Mouse (Mus musculus) olfactory bulb, adult 2 months (tissue): ENCODE data around the gene Cyp2c70.

Experiments
- CTCF ChIP-seq: fragments of 200-500 bp; IDR thresholded peaks from 2 replicates; pipeline ENCODE4 v1.5.1; 2012; ENCODE audit warnings: low read depth, mild to moderate bottlenecking, low read length, moderate library complexity; ENCODE audit not compliant: insufficient read depth
- POLR2A ChIP-seq: fragments of 200-500 bp; IDR thresholded peaks from 2 replicates; pipeline ENCODE4 v1.6.1; 2012; ENCODE audit warnings: mild to moderate bottlenecking, low read depth, low read length, moderate library complexity; ENCODE audit not compliant: insufficient read depth

- TF ChIP-seq CTCF (no peak), POLR2A (no peak)
Observed at GRCm38 (mm10) chr19:40178311-40178710, 8.8 kb downstream of the Cyp2c70 start.
